Mouse (Mus musculus): ENCODE measurements at regions not wholly inside any gene's neighbourhood (a gene's known extent, or its start where the extent isn't known, plus 50 kb on each side); places are given as distances from the start of the nearest gene placed in this dataset.

DNA sequence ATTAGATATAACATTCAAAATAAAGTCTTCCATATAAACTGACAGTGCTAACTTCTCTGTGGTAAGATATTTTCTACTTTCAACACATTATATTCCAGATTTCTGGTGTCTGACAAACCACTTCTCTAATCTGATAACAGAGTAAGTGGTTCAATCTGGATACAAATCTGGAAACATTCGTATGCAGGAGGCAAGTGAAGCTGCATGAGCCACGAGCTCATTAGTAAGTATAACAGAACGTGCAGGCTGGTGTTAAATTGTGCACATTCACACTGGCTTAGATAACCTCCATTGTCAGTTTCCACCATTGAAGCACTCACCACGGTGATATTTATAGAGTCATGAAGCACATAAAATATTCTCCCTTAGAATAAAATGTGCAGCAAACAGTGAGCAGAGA is 103.9 kb upstream of the Ccdc91 start:
- Histone ChIP-seq H3K27me3 (replicated peaks; ENCODE audit: control insufficient read depth, insufficient read depth, low read length) (no peaks in the 10 kb centered on the region), H3K9ac (ENCODE audit: low read depth, low read length) (no peak overlapping the region), H3K9me3 (ENCODE audit: control insufficient read depth, low read length) (no peaks in the 10 kb centered on the region), H3K4me2 (ENCODE audit: low read depth, low read length) (no peak overlapping the region), H3K4me1 (ENCODE audit: control insufficient read depth, insufficient read depth, low read length) (no peaks in the 10 kb centered on the region), H3K27ac (replicated peaks; ENCODE audit: low read depth, low read length) (no peak overlapping the region), H3K4me3 (ENCODE audit: low read depth, low read length) (no peak overlapping the region), H3K36me3 (ENCODE audit: control insufficient read depth, insufficient read depth, low read length) (no peaks in the 10 kb centered on the region)
- WGBS = 59% methylated on average over 4 of the region's 4 CpGs
- DNase-seq (ENCODE audit: low spot score) = no peak
- ATAC-seq (ENCODE audit: low read depth) = no peak

DNA sequence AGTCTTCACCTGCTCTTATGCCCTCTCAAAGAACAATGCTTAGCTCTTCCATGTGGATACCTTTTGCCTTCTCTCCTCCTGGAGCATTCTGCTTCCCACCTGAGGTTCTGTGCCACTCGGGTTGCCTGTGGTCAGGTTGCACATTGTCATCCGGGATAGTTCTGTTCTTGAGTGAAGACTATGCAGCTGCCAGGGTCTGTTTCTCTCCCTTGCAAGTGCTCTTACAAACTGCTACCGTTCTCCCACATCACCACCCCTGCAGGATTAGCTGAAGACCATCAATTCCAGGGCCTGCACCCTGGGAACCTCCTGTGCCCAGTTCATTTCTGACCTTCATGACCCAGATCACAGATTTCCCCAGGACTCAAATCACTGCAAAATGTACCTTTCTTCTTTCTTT is 104.3 kb upstream of the Ccdc91 start:
- 73% methylated on average over 3 of the region's 3 CpGs for WGBS

DNA sequence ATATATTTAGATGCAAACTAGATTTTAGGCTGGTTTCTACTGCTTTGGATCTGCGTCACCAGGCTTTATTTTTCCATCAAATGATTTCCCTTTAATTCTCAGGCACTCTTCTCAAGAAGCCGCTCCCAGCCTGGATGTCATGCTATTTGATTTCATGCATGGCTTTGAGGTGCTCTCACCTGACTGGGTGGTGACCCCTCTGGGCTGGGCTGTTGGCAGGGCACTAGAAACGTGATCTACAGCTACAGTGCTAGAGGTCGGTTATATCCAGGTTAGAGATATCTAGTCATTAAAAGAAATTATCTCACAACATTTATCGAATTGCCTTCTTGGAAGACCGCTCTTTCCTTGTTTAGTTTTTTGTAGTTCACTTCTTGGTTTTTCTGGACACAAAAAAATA is 98.9 kb upstream of the Pthlh start:
- DNase-seq (ENCODE audit: low spot score) (no peak), ATAC-seq (ENCODE audit: low read depth) (no peak)
- Histone ChIP-seq H3K36me3 (ENCODE audit: control insufficient read depth, insufficient read depth, low read length) (no peaks in the 10 kb centered on the region), H3K27me3 (replicated peaks; ENCODE audit: control insufficient read depth, insufficient read depth, low read length) (no peaks in the 10 kb centered on the region), H3K4me2 (ENCODE audit: low read depth, low read length) (no peak overlapping the region), H3K4me3 (ENCODE audit: low read depth, low read length) (no peak overlapping the region), H3K27ac (replicated peaks; ENCODE audit: low read depth, low read length) (no peak overlapping the region), H3K9me3 (ENCODE audit: control insufficient read depth, low read length) (no peaks in the 10 kb centered on the region), H3K4me1 (ENCODE audit: control insufficient read depth, insufficient read depth, low read length) (no peaks in the 10 kb centered on the region), H3K9ac (ENCODE audit: low read depth, low read length) (no peak overlapping the region)
- WGBS = 70% methylated on average over 6 of the region's 6 CpGs

More for the DNA sequence above, 104.3 kb upstream of the Ccdc91 start:
- Histone ChIP-seq H3K36me3 (ENCODE audit: control insufficient read depth, insufficient read depth, low read length) (no peaks in the 10 kb centered on the region), H3K27ac (replicated peaks; ENCODE audit: low read depth, low read length) (no peak overlapping the region), H3K4me3 (ENCODE audit: low read depth, low read length) (no peak overlapping the region), H3K9ac (ENCODE audit: low read depth, low read length) (no peak overlapping the region), H3K9me3 (ENCODE audit: control insufficient read depth, low read length) (no peaks in the 10 kb centered on the region), H3K4me1 (ENCODE audit: control insufficient read depth, insufficient read depth, low read length) (no peaks in the 10 kb centered on the region), H3K4me2 (ENCODE audit: low read depth, low read length) (no peak overlapping the region), H3K27me3 (replicated peaks; ENCODE audit: control insufficient read depth, insufficient read depth, low read length) (no peaks in the 10 kb centered on the region)
- ATAC-seq (ENCODE audit: low read depth) (no peak), DNase-seq (ENCODE audit: low spot score) (no peak)

DNA sequence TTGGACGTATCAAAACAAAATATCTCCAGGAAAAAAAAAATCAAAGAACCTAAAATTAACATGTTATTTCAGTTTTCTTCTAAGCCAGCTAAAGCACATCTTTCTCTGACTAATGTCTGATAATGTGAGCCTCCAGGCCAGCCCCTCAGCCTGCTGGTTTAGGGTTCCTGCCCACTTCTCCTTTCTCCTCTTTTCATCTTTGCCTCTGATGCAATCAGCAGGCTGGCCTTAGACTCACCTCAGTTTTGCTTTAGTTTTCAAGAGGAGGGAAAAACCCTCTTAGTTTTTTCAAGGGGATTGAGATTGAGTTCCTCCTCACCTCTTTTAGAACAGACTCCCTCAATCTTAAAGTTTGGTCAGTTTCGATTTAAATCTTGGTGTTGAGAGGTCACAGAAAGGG is 93.0 kb upstream of the Pthlh start:
- Histone ChIP-seq H3K9me3 (ENCODE audit: control insufficient read depth, low read length) (no peaks in the 10 kb centered on the region), H3K27me3 (replicated peaks; ENCODE audit: control insufficient read depth, insufficient read depth, low read length) (no peaks in the 10 kb centered on the region), H3K4me2 (ENCODE audit: low read depth, low read length) (no peak overlapping the region), H3K9ac (ENCODE audit: low read depth, low read length) (no peak overlapping the region), H3K27ac (replicated peaks; ENCODE audit: low read depth, low read length) (no peak overlapping the region), H3K4me3 (ENCODE audit: low read depth, low read length) (no peak overlapping the region), H3K4me1 (ENCODE audit: control insufficient read depth, insufficient read depth, low read length) (no peaks in the 10 kb centered on the region), H3K36me3 (ENCODE audit: control insufficient read depth, insufficient read depth, low read length) (no peaks in the 10 kb centered on the region)
- 78% methylated on average over 2 of the region's 2 CpGs for WGBS
- no peak for ATAC-seq (ENCODE audit: low read depth)
- no peak for DNase-seq (ENCODE audit: low spot score)

DNA sequence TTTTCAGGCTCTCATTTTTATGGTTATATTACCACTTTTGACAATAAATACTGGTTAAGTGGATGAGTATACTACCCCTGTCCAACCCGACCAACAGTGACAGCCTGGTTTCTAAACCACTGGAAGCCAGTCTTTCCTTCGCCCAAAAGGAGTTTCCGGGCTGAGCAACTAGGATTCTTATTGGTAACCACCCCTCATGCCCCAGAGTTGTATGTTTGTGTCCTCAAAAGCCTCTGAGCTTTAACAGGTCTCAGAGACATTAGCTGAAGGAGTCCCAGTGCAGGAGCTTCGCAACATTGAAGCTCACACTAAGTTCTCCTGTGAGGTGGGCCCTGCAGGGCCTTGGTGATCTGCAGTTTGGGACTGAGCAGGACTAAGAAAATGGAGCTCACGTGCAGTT is 92.6 kb upstream of the Pthlh start:
- no peak overlapping the region for H3K27ac ChIP-seq (replicated peaks; ENCODE audit: low read depth, low read length)
- no peak overlapping the region for H3K4me2 ChIP-seq (ENCODE audit: low read depth, low read length)
- no peaks in the 10 kb centered on the region for H3K9me3 ChIP-seq (ENCODE audit: control insufficient read depth, low read length)
- no peaks in the 10 kb centered on the region for H3K4me1 ChIP-seq (ENCODE audit: control insufficient read depth, insufficient read depth, low read length)
- no peak for ATAC-seq (ENCODE audit: low read depth)
- H3K9ac ChIP-seq (ENCODE audit: low read depth, low read length) = no peak overlapping the region
- no peaks in the 10 kb centered on the region for H3K36me3 ChIP-seq (ENCODE audit: control insufficient read depth, insufficient read depth, low read length)
- DNase-seq (ENCODE audit: low spot score) = no peak
- H3K4me3 ChIP-seq (ENCODE audit: low read depth, low read length) = no peak overlapping the region
- H3K27me3 ChIP-seq (replicated peaks; ENCODE audit: control insufficient read depth, insufficient read depth, low read length) = no peaks in the 10 kb centered on the region
- 85% methylated on average over 5 of the region's 5 CpGs for whole genome bisulfite sequencing

DNA sequence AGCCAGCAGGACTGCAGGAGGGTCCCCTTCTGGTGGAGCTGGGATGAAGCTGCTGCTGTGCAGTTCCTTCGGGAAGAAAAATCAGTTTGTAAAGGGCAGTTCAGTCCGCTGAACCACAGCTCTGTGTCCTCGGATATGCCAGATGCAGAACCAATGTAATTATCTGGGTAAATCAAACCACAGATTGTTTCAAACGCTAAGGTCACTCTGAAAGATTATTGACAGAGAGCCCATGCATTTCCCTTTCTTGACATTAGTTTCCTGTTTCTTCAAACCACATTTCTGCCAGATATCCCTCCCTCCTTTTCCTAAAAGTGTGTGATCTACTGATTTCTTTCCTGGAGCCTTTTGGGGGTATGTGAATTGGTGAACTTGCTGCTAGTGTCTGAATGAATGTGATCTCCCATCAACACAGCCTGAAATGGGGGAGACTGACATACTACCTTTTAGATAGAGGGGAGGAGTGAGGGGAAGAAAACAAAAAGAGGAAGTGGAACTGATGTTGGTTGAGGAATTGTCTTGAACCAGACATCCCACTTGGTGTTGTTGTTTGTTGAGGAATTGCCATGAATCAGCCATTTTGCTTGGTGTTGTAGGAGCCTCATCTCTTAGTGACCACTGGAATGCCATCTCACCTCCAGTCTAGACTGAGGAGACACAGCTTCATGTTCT is 85.7 kb upstream of the Pthlh start:
- no peaks in the 10 kb centered on the region for H3K4me1 ChIP-seq (ENCODE audit: control insufficient read depth, insufficient read depth, low read length)
- no peaks in the 10 kb centered on the region for H3K27me3 ChIP-seq (replicated peaks; ENCODE audit: control insufficient read depth, insufficient read depth, low read length)
- DNase-seq (ENCODE audit: low spot score) (no peak), ATAC-seq (ENCODE audit: low read depth) (no peak)
- H3K9me3 ChIP-seq (ENCODE audit: control insufficient read depth, low read length) = no peaks in the 10 kb centered on the region
- H3K27ac ChIP-seq (replicated peaks; ENCODE audit: low read depth, low read length) = no peak overlapping the region
- WGBS = 36% methylated on average over 4 of the region's 4 CpGs
- no peaks in the 10 kb centered on the region for H3K36me3 ChIP-seq (ENCODE audit: control insufficient read depth, insufficient read depth, low read length)
- no peak overlapping the region for H3K4me2 ChIP-seq (ENCODE audit: low read depth, low read length)
- H3K4me3 ChIP-seq (ENCODE audit: low read depth, low read length) = no peak overlapping the region
- no peak overlapping the region for H3K9ac ChIP-seq (ENCODE audit: low read depth, low read length)

DNA sequence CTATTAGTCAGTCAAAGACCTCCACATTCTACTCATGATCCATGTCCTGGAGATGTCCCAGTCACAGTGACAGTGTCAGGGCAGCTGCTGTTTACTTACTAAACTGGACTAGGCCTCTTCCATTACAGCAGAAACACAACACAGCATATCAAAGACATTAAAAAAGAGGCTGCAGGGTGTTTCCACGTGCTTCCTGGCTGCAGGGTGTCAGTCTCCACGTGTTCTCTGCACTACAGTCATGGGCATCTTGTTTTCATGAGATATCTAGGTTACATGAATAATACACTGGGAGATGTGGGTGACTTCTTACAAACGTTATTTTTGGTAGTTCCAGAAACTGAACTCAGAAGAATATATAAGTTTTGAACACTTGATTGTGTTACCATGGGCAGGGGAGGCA is 84.6 kb upstream of the Pthlh start:
- H3K4me1 ChIP-seq (ENCODE audit: control insufficient read depth, insufficient read depth, low read length) = no peaks in the 10 kb centered on the region
- H3K27ac ChIP-seq (replicated peaks; ENCODE audit: low read depth, low read length) = no peak overlapping the region
- H3K27me3 ChIP-seq (replicated peaks; ENCODE audit: control insufficient read depth, insufficient read depth, low read length) = no peaks in the 10 kb centered on the region
- 48% methylated on average over 3 of the region's 3 CpGs for WGBS
- H3K9ac ChIP-seq (ENCODE audit: low read depth, low read length) = no peak overlapping the region
- no peak for DNase-seq (ENCODE audit: low spot score)
- no peak for ATAC-seq (ENCODE audit: low read depth)
- no peak overlapping the region for H3K4me3 ChIP-seq (ENCODE audit: low read depth, low read length)
- H3K4me2 ChIP-seq (ENCODE audit: low read depth, low read length) = no peak overlapping the region
- H3K36me3 ChIP-seq (ENCODE audit: control insufficient read depth, insufficient read depth, low read length) = no peaks in the 10 kb centered on the region
- no peaks in the 10 kb centered on the region for H3K9me3 ChIP-seq (ENCODE audit: control insufficient read depth, low read length)

DNA sequence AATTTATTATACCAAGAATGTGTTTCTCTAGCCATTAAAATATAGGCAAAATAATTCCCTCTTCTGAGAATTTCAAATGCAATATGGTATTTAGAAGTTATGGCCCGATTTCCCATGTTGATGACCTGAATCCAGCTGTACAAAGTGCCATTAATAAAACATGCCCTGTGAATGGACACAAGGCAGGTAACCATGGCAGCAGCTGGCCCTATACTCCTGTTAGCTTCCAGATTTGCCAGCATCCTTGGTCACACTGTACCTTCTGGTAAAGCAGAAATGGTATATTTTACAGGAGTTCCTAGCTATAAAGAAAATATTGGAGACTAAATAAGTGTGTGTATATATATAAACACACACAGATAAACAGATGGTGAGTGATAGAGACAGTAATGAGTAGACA is 77.1 kb upstream of the Pthlh start:
- DNase-seq (ENCODE audit: low spot score) (no peak), ATAC-seq (ENCODE audit: low read depth) (no peak)
- H3K27ac ChIP-seq (replicated peaks; ENCODE audit: low read depth, low read length) = no peak overlapping the region
- H3K9ac ChIP-seq (ENCODE audit: low read depth, low read length) = no peak overlapping the region
- no peaks in the 10 kb centered on the region for H3K27me3 ChIP-seq (replicated peaks; ENCODE audit: control insufficient read depth, insufficient read depth, low read length)
- 73% methylated on average over 1 of the region's 1 CpGs for WGBS
- H3K9me3 ChIP-seq (ENCODE audit: control insufficient read depth, low read length) = no peaks in the 10 kb centered on the region
- peaks cover 4% of the 10 kb centered on the region; the same call in 1 of the 2 replicates for H3K4me1 ChIP-seq (ENCODE audit: control insufficient read depth, insufficient read depth, low read length)
- no peaks in the 10 kb centered on the region for H3K36me3 ChIP-seq (ENCODE audit: control insufficient read depth, insufficient read depth, low read length)
- H3K4me2 ChIP-seq (ENCODE audit: low read depth, low read length) = no peak overlapping the region
- no peak overlapping the region for H3K4me3 ChIP-seq (ENCODE audit: low read depth, low read length)

DNA sequence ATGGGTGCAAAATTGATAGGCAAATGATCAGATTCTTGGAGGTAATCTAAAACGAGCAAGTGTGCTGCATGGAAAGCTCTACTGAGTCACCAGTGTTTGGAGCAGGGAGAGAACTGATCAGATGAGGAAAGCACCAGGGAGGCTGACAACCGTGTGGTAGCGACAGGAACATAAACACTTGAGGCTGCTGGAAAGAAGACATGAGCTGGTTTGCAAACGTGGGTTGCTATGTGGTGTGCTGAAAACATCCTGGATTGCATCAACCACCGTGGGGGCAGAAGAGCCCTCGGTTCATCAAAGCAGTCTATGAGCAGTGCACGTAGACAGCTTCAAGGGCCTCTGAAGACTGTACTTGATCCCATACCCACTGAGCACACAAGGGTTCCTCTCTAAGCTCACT is 69.0 kb upstream of the Pthlh start:
- 82% methylated on average over 7 of the region's 7 CpGs for WGBS

More for the DNA sequence above, 69.0 kb upstream of the Pthlh start:
- ATAC-seq (ENCODE audit: low read depth) (no peak), DNase-seq (ENCODE audit: low spot score) (no peak)
- H3K4me3 ChIP-seq (ENCODE audit: low read depth, low read length) = no peak overlapping the region
- H3K27ac ChIP-seq (replicated peaks; ENCODE audit: low read depth, low read length) = no peak overlapping the region
- no peaks in the 10 kb centered on the region for H3K27me3 ChIP-seq (replicated peaks; ENCODE audit: control insufficient read depth, insufficient read depth, low read length)
- no peaks in the 10 kb centered on the region for H3K9me3 ChIP-seq (ENCODE audit: control insufficient read depth, low read length)
- no peaks in the 10 kb centered on the region for H3K36me3 ChIP-seq (ENCODE audit: control insufficient read depth, insufficient read depth, low read length)
- H3K4me1 ChIP-seq (ENCODE audit: control insufficient read depth, insufficient read depth, low read length) = peaks cover 5% of the 10 kb centered on the region; the same call in 1 of the 2 replicates
- no peak overlapping the region for H3K4me2 ChIP-seq (ENCODE audit: low read depth, low read length)
- no peak overlapping the region for H3K9ac ChIP-seq (ENCODE audit: low read depth, low read length)
